Mouse (Mus musculus) CH12.LX (cell line): ENCODE measurements around the gene Erbb4. TPM values are rescaled to one million over a fixed set of nuclear protein-coding genes. Genes with fewer than 3 reads are reported as not detected.

Experiments used
- DNase-seq: peaks from one replicate; pipeline ENCODE4 v3.0.0-alpha.2; 2013; ENCODE audit errors: extremely low read depth
- H3K27ac ChIP-seq: 2 replicates; pipeline ENCODE4 v1.5.1; 2012; ENCODE audit warnings: low read depth, mild to moderate bottlenecking, control low read depth, moderate library complexity; ENCODE audit not compliant: insufficient read depth
- H3K27me3 ChIP-seq: replicated peaks from 2 replicates; pipeline ENCODE3; 2012; ENCODE audit warnings: inconsistent platforms
- H3K36me3 ChIP-seq, 2 experiments: replicated peaks in 1 of 2; 2 replicates each; pipeline versions ENCODE3 to v1.6.1; 2012; ENCODE audit warnings: inconsistent platforms in 1 of 2, low read length in 1 of 2, mild to moderate bottlenecking in 1 of 2, mixed read lengths in 1 of 2, moderate library complexity in 1 of 2; ENCODE audit not compliant: control insufficient read depth in 1 of 2, insufficient read depth in 1 of 2
- H3K4me1 ChIP-seq, 2 experiments: 2 replicates each; pipeline ENCODE4 v1.6.1; 2012; ENCODE audit warnings: inconsistent platforms in 1 of 2, moderate library complexity in 1 of 2; ENCODE audit not compliant: insufficient read depth in 2 of 2, control insufficient read depth in 1 of 2
- H3K4me2 ChIP-seq: 2 replicates; pipeline ENCODE4 v1.6.1; 2012; ENCODE audit warnings: low read depth, mild to moderate bottlenecking, control low read depth; ENCODE audit not compliant: poor library complexity, insufficient read depth, severe bottlenecking
- H3K4me3 ChIP-seq, 3 experiments: fragments of 150-350 bp in 1 of 3; sonication (generic) in 1 of 3; replicated peaks in 1 of 3; 2 replicates each; pipeline versions ENCODE3 to v1.5.1; 2011 to 2012; ENCODE audit warnings: low read depth in 2 of 3, low read length in 2 of 3, mild to moderate bottlenecking in 2 of 3, moderate library complexity in 2 of 3, control low read depth in 1 of 3, improper control_type of control experiment in 1 of 3, inconsistent platforms in 1 of 3, mixed read lengths in 1 of 3; ENCODE audit not compliant: poor library complexity in 1 of 3
- H3K79me2 ChIP-seq: replicated peaks from 2 replicates; pipeline ENCODE4 v1.6.1; 2012; ENCODE audit warnings: mild to moderate bottlenecking, moderate library complexity; ENCODE audit not compliant: control insufficient read depth, poor library complexity, insufficient read depth, severe bottlenecking; ENCODE audit errors: extremely low read depth
- H3K9ac ChIP-seq: 2 replicates; pipeline ENCODE4 v1.6.1; 2012; ENCODE audit warnings: low read depth, mild to moderate bottlenecking, control low read depth, moderate library complexity; ENCODE audit not compliant: insufficient read depth
- H3K9me3 ChIP-seq: replicated peaks from 2 replicates; pipeline ENCODE3; 2012; ENCODE audit warnings: low read length, inconsistent platforms, mixed read lengths
- CHD1 ChIP-seq: IDR thresholded peaks from 2 replicates; pipeline ENCODE4 v1.6.1; 2012; ENCODE audit warnings: low read depth, low read length, improper control_type of control experiment, inconsistent platforms
- CTCF ChIP-seq, 2 experiments: IDR thresholded peaks in 1 of 2; conservative IDR thresholded peaks in 1 of 2; 2 replicates each; pipeline ENCODE4 v1.5.1; 2011 to 2012; ENCODE audit warnings: low read depth in 2 of 2, low read length in 2 of 2, improper control_type of control experiment in 1 of 2, inconsistent platforms in 1 of 2, mild to moderate bottlenecking in 1 of 2, moderate library complexity in 1 of 2
- EP300 ChIP-seq: IDR thresholded peaks from 2 replicates; pipeline ENCODE4 v1.6.1; 2011; ENCODE audit warnings: low read length, improper control_type of control experiment
- GABPA ChIP-seq: IDR thresholded peaks from 2 replicates; pipeline ENCODE4 v1.6.1; 2012; ENCODE audit warnings: low read depth, low read length, improper control_type of control experiment, inconsistent platforms; ENCODE audit not compliant: insufficient replicate concordance
- HCFC1 ChIP-seq: IDR thresholded peaks from 2 replicates; pipeline ENCODE4 v1.6.1; 2012; ENCODE audit warnings: low read depth, mild to moderate bottlenecking, inconsistent platforms, low read length, improper control_type of control experiment
- IRF4 ChIP-seq: IDR thresholded peaks from 2 replicates; pipeline ENCODE4 v1.6.1; 2014; ENCODE audit warnings: low read depth, mild to moderate bottlenecking, inconsistent platforms, low read length, improper control_type of control experiment
- JUND ChIP-seq: conservative IDR thresholded peaks from 2 replicates; pipeline ENCODE4 v1.6.1; 2011; ENCODE audit warnings: low read depth, low read length, improper control_type of control experiment
- MAZ ChIP-seq: IDR thresholded peaks from 2 replicates; pipeline ENCODE4 v1.6.1; 2012; ENCODE audit warnings: low read depth, mild to moderate bottlenecking, inconsistent platforms, low read length, improper control_type of control experiment, moderate library complexity
- MYC ChIP-seq: IDR thresholded peaks from 2 replicates; pipeline ENCODE4 v1.6.1; 2011; ENCODE audit warnings: low read depth, mild to moderate bottlenecking, improper control_type of control experiment, low read length
- NELFE ChIP-seq: IDR thresholded peaks from 2 replicates; pipeline ENCODE4 v1.6.1; 2011; ENCODE audit warnings: low read depth, low read length, improper control_type of control experiment
- NRF1 ChIP-seq: IDR thresholded peaks from 2 replicates; pipeline ENCODE4 v1.6.1; 2014; ENCODE audit warnings: low read depth, mild to moderate bottlenecking, inconsistent platforms, low read length, improper control_type of control experiment, moderate library complexity
- RAD21 ChIP-seq: IDR thresholded peaks from 2 replicates; pipeline ENCODE4 v1.6.1; 2011; ENCODE audit warnings: low read depth, mild to moderate bottlenecking, low read length, improper control_type of control experiment, moderate library complexity
- RCOR1 ChIP-seq: conservative IDR thresholded peaks from 2 replicates; pipeline ENCODE4 v1.6.1; 2012; ENCODE audit warnings: low read depth, mild to moderate bottlenecking, inconsistent platforms, low read length, improper control_type of control experiment
- SMC3 ChIP-seq: IDR thresholded peaks from 2 replicates; pipeline ENCODE4 v1.6.1; 2011; ENCODE audit warnings: low read depth, low read length, improper control_type of control experiment
- UBTF ChIP-seq: IDR thresholded peaks from 2 replicates; pipeline ENCODE4 v1.6.1; 2012; ENCODE audit warnings: low read depth, mild to moderate bottlenecking, inconsistent platforms, low read length, improper control_type of control experiment, moderate library complexity
- ZC3H11A ChIP-seq: IDR thresholded peaks from 2 replicates; pipeline ENCODE4 v1.6.1; 2012; ENCODE audit warnings: low read depth, mild to moderate bottlenecking, inconsistent platforms, low read length, improper control_type of control experiment
- ZNF384 ChIP-seq: IDR thresholded peaks from 2 replicates; pipeline ENCODE4 v1.6.1; 2012; ENCODE audit warnings: low read depth, low read length, improper control_type of control experiment, inconsistent platforms
- dilution Hi-C: fragments of 300-500 bp; cut with MboI; formaldehyde crosslinking; loops from 2 replicates; pipeline ENCODE4 v1.14.3; 2020; ENCODE audit warnings: low sequenced_read_pairs; ENCODE audit not compliant: extremely low pct_unique_long_range_greater_than_20kb, extremely low pct_ligation_motif_present
- in situ Hi-C: fragments of 300-500 bp; cut with MboI; formaldehyde crosslinking; loops from 3 replicates; pipeline ENCODE4 v1.14.3; 2019; ENCODE audit warnings: low sequenced_read_pairs, low pct_ligation_motif_present, low pct_unique_long_range_greater_than_20kb, mixed read lengths
- polyA plus RNA-seq: library from polyadenylated mRNA; unstranded; fragments of >175 nt; gene quantifications from 2 replicates; pipeline ENCODE4 v1.2.1, GENCODE M21; 2012; ENCODE audit warnings: low read depth; ENCODE audit not compliant: insufficient read length
- total RNA-seq, 2 experiments: library from RNA; depleted of rRNA; stranded (reverse); fragments of 300-350 nt in 1 of 2; fragments of >200 nt in 1 of 2; gene quantifications; 2 replicates each; pipeline ENCODE4 v1.2.3; 2012 to 2014

Gene Erbb4
- total and polyA plus RNA-seq, 3 experiments = not detected

GRCm38 (mm10) chr1:68451274-68451673 is 656.6 kb downstream of the Erbb4 start:
- in situ Hi-C loops (no loop called here), dilution Hi-C loops (no loop called here)
- Histone ChIP-seq H3K9ac (no peak overlapping the region), H3K4me2 (no peak overlapping the region), H3K79me2 (no peaks in the 10 kb centered on the region), H3K36me3 (no peaks in the 10 kb centered on the region), H3K27ac (no peak overlapping the region), H3K4me3 (no peak overlapping the region), H3K4me1 (no peaks in the 10 kb centered on the region), H3K27me3 (no peaks in the 10 kb centered on the region), H3K9me3 (peaks cover 5% of the 10 kb centered on the region)
- no peak for TF ChIP-seq MYC
- no peak for TF ChIP-seq CHD1
- no peak for TF ChIP-seq CTCF (conservative IDR thresholded peaks at IDR 0.05 in 1 of 2, IDR thresholded peaks at IDR 0.05 in 1 of 2; ENCODE audit: low read depth in 2 of 2, low read length in 2 of 2)
- TF ChIP-seq JUND = no peak
- no peak for TF ChIP-seq MAZ
- no peak for TF ChIP-seq RAD21
- TF ChIP-seq ZNF384 = no peak
- TF ChIP-seq UBTF = no peak
- no peak for TF ChIP-seq RCOR1
- TF ChIP-seq EP300 = no peak
- no peak for TF ChIP-seq IRF4
- TF ChIP-seq GABPA = no peak
- TF ChIP-seq SMC3 = no peak
- TF ChIP-seq NELFE = no peak
- DNase-seq = no peak

- H3K9ac ChIP-seq = no peak overlapping the region
- in situ Hi-C loops = no loop called here
- DNase-seq = no peak
- TF ChIP-seq HCFC1 = no peak
- TF ChIP-seq RCOR1 = no peak
- no peak for TF ChIP-seq NRF1
- TF ChIP-seq ZC3H11A = no peak
- H3K9me3 ChIP-seq = peaks cover 26% of the 10 kb centered on the region
- dilution Hi-C loops = no loop called here
- no peaks in the 10 kb centered on the region for H3K79me2 ChIP-seq
- H3K27ac ChIP-seq = no peak overlapping the region
- no peak overlapping the region for H3K4me3 ChIP-seq
- H3K4me1 ChIP-seq = no peaks in the 10 kb centered on the region
- H3K36me3 ChIP-seq = no peaks in the 10 kb centered on the region
- H3K27me3 ChIP-seq = no peaks in the 10 kb centered on the region
- no peak overlapping the region for H3K4me2 ChIP-seq
These were observed 683.4 kb downstream of the Erbb4 start for GRCm38 (mm10) chr1:68424336-68424983.
